Comparison of ENCODE assay signal across 9 mouse cellular contexts in genomic region chr8:79206895-79207294, GRCm38 (mm10). TPM values are rescaled to one million over a fixed set of nuclear protein-coding genes. Genes with fewer than 3 reads are reported as not detected.
A peak's percentile ranks its signal among the peaks of the same experiment; 100 is the strongest.
DNase-seq lines count a peak whose midpoint lies in the region; ATAC-seq lines count a peak whose summit lies in the region.
"Had no signal": no experiment of that assay in that cellular context is flagged by ENCODE, and none has a peak within 500 bp of the region (broad histone marks: within the 10 kb centered on the region; RNA-seq: fewer than 3 reads in every experiment).

No protein-coding gene starts in this region.

- no peak for ATAC-seq in midbrain, embryonic 16.5 days
- no peak for ATAC-seq in midbrain, embryonic 15.5 days (replicated peaks)
- ATAC-seq in heart, embryonic 14.5 days (ENCODE audit: insufficient number of reproducible peaks, insufficient read depth, low FRiP score, low read depth): no peak
- no peak for ATAC-seq in stomach, embryonic 15.5 days (ENCODE audit: insufficient read depth, low FRiP score, low read depth)

- no peaks in the 10 kb centered on the region for H3K36me3 ChIP-seq in midbrain, embryonic 16.5 days (ENCODE audit: control insufficient read depth, insufficient read depth, low read length)
- H3K36me3 ChIP-seq in midbrain, embryonic 15.5 days (replicated peaks): no peaks in the 10 kb centered on the region
- no peaks in the 10 kb centered on the region for H3K36me3 ChIP-seq in heart, embryonic 14.5 days (ENCODE audit: control insufficient read depth, insufficient read depth, low read length)
- no peaks in the 10 kb centered on the region for H3K36me3 ChIP-seq in stomach, embryonic 15.5 days
- H3K36me3 ChIP-seq: neural tube, embryonic 13.5 days had no signal

- WGBS in midbrain, embryonic 16.5 days: 85% methylated on average over 4 of the region's 4 CpGs
- 67% methylated on average over 4 of the region's 4 CpGs for WGBS in midbrain, embryonic 15.5 days
- 36% methylated on average over 4 of the region's 4 CpGs for WGBS in heart, embryonic 14.5 days
- WGBS in stomach, embryonic 15.5 days: 52% methylated on average over 4 of the region's 4 CpGs

- H3K27me3 ChIP-seq in midbrain, embryonic 16.5 days (ENCODE audit: control insufficient read depth, insufficient read depth, low read depth, low read length): no peaks in the 10 kb centered on the region
- H3K27me3 ChIP-seq in midbrain, embryonic 15.5 days (replicated peaks): no peaks in the 10 kb centered on the region
- no peaks in the 10 kb centered on the region for H3K27me3 ChIP-seq in heart, embryonic 14.5 days (ENCODE audit: control insufficient read depth, insufficient read depth, low read length)
- H3K27me3 ChIP-seq in stomach, embryonic 15.5 days (replicated peaks): no peaks in the 10 kb centered on the region
- H3K27me3 ChIP-seq: neural tube, embryonic 13.5 days had no signal

- 0 out of 2 replicates have a peak overlapping the region, but pooled peaks have one; percentile 22 for H3K27ac ChIP-seq in midbrain, embryonic 16.5 days (ENCODE audit: low read length)
- no peak overlapping the region for H3K27ac ChIP-seq in midbrain, embryonic 15.5 days
- H3K27ac ChIP-seq in heart, embryonic 14.5 days (replicated peaks in 1 of 2; ENCODE audit: control insufficient read depth in 1 of 2, insufficient read depth in 1 of 2, low read depth in 2 of 2, low read length in 2 of 2): peak overlapping the region; percentile 66 to 93
- peak overlapping the region; percentile 16; the same call in 1 of the 2 replicates for H3K27ac ChIP-seq in stomach, embryonic 15.5 days
- H3K27ac ChIP-seq: kidney, postnatal 0 days; neural tube, embryonic 13.5 days had no signal

- peaks cover 26% of the 10 kb centered on the region for H3K4me1 ChIP-seq in midbrain, embryonic 16.5 days (ENCODE audit: control insufficient read depth, insufficient read depth, low read length)
- H3K4me1 ChIP-seq in midbrain, embryonic 15.5 days: peaks cover 23% of the 10 kb centered on the region
- peaks cover 32 to 36% of the 10 kb centered on the region in 2 experiments for H3K4me1 ChIP-seq in heart, embryonic 14.5 days (ENCODE audit: control insufficient read depth in 2 of 2, insufficient read depth in 2 of 2, low read length in 2 of 2)
- H3K4me1 ChIP-seq in stomach, embryonic 15.5 days: peaks cover 11% of the 10 kb centered on the region

- H3K4me2 ChIP-seq in midbrain, embryonic 16.5 days (ENCODE audit: low read length): no peak overlapping the region
- no peak overlapping the region for H3K4me2 ChIP-seq in midbrain, embryonic 15.5 days
- no peak overlapping the region for H3K4me2 ChIP-seq in heart, embryonic 14.5 days (ENCODE audit: low read length)
- no peak overlapping the region for H3K4me2 ChIP-seq in stomach, embryonic 15.5 days
- H3K4me2 ChIP-seq: neural tube, embryonic 13.5 days had no signal

- peak; percentile 93 for DNase-seq in cerebellum, adult 9-11 months
- DNase-seq in frontal cortex, postnatal 10 days (ENCODE audit: low spot score in 2 of 2): no peak
- no peak for DNase-seq in layer of hippocampus, adult 11-12 months (ENCODE audit: low spot score)

- H3K4me3 ChIP-seq in midbrain, embryonic 16.5 days (ENCODE audit: low read depth, low read length): no peak overlapping the region
- H3K4me3 ChIP-seq in midbrain, embryonic 15.5 days: no peak overlapping the region
- H3K4me3 ChIP-seq in heart, embryonic 14.5 days (ENCODE audit: control insufficient read depth in 1 of 2, insufficient read depth in 1 of 2, low read depth in 1 of 2, low read length in 2 of 2): no peak overlapping the region
- H3K4me3 ChIP-seq in stomach, embryonic 15.5 days (replicated peaks): no peak overlapping the region
- H3K4me3 ChIP-seq: neural tube, embryonic 13.5 days had no signal

- no peak overlapping the region for H3K9ac ChIP-seq in midbrain, embryonic 16.5 days (ENCODE audit: low read depth, low read length)
- H3K9ac ChIP-seq in midbrain, embryonic 15.5 days: no peak overlapping the region
- no peak overlapping the region for H3K9ac ChIP-seq in heart, embryonic 14.5 days (ENCODE audit: low read length)
- no peak overlapping the region for H3K9ac ChIP-seq in stomach, embryonic 15.5 days
- H3K9ac ChIP-seq: neural tube, embryonic 13.5 days had no signal

- no peaks in the 10 kb centered on the region for H3K9me3 ChIP-seq in midbrain, embryonic 16.5 days (replicated peaks; ENCODE audit: control insufficient read depth, low read length, poor library complexity, severe bottlenecking)
- no peaks in the 10 kb centered on the region for H3K9me3 ChIP-seq in midbrain, embryonic 15.5 days
- H3K9me3 ChIP-seq in heart, embryonic 14.5 days (ENCODE audit: control insufficient read depth, low read length): no peaks in the 10 kb centered on the region
- no peaks in the 10 kb centered on the region for H3K9me3 ChIP-seq in stomach, embryonic 15.5 days
- H3K9me3 ChIP-seq: neural tube, embryonic 13.5 days had no signal

RNA-seq across cellular contexts. Expression of gene 1700011L22Rik, which starts 41.5 kb away (rescaled TPM):
- not detected in 2 replicates for polyA plus RNA-seq in midbrain, embryonic 16.5 days (2015; fragmentation: Nextera tagmentation; extraction: Ambion mirVana)
- polyA plus RNA-seq in midbrain, embryonic 15.5 days (2015; fragmentation: Nextera tagmentation; extraction: Ambion mirVana): not detected in 2 replicates
- polyA plus RNA-seq in heart, embryonic 14.5 days (2014; fragmentation: Nextera tagmentation; extraction: Ambion mirVana): not detected in 2 replicates
- not detected in 2 replicates for polyA plus RNA-seq in stomach, embryonic 15.5 days (2015; fragmentation: Nextera tagmentation; extraction: Ambion mirVana)
- polyA plus RNA-seq: kidney, postnatal 0 days; neural tube, embryonic 13.5 days had no signal
